Mouse (Mus musculus): ENCODE data around the gene Hypk.

Hypk gene

GRCm38 (mm10) chr2:121452990-121453389 is at the start of gene Hypk:
Hypk (plus strand) TSS chr2:121453290.
- no peak for DNase-seq

DNA sequence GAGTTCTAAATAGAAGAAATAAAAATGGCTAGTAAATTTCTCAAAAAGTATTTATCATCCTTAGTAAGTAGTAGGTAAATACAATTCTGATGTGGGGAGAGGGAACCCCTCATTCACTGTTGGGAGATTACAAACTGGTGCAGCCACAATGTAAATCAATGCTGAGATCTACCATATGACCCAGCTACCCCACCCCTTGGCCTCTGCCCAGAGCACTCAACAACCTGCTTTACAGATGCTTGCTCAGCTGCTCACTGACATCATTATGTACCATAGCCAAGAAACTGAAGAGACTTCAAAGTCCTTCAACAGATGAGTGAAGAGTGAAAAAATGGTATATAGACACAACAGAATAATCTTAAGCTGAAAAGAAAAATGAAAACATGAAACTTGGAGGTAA is 49.8 kb upstream of the Hypk start:
- no peak for DNase-seq

- DNase-seq, result no peak
Observed at GRCm38 (mm10) chr2:121408160-121408559, 44.9 kb upstream of the Hypk start.

DNA sequence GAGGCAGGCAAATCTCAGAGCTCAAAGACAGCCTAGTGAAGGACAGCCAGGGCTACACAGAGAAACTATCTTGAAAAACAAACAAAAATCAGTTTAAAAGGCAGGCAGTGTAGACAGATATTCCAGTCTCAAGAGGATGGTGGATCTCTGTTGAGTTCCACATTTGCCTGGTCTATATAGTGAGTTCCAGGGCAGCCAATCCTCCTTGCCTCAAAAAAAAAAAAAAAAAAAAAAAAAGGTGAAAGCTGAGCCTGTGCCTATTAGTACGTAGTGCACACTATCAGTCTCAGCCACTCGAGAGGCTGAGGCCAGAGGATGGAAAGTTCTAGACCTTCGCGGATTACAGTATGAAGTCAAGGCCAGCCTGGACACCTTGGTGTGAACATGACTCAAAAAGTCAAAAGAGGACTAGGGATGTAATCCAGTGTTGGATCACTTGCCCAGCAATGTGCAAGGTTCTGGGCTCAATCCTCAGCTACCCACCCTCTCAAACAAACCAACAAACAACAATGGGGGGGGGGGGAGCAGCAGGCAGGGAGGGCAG is 40.2 kb upstream of the Hypk start:
- no peak for DNase-seq

- DNase-seq, result peak; percentile 95
Observed at GRCm38 (mm10) chr2:121413387-121414042, 39.6 kb upstream of the Hypk start, which contains the start of the genes Pdia3 and Catsper2. Pdia3 (plus strand) TSS chr2:121413775. Catsper2 (minus strand) TSS chr2:121413792.

GRCm38 (mm10) chr2:121414139-121414685 is 38.9 kb upstream of the Hypk start:
- peak; percentile 51 for DNase-seq

DNA sequence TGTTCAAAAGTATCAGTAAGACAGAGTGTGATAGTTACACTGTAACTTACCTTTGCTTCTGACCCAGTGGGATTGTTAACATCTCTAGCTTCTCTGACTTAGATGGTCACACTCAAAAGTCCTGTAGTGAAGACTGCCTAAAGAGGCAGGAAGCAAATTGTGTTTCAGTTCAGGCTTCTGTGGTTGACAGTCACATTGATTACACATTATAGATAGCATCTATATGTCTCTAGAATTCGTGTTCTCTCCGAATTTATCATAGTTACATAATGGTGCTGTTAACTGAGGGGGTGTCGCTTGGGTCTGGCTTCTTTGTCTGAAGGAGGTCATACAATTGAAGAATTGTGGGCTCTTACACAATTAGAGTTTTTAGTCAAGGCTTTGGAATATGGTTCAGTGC is 38.0 kb upstream of the Hypk start:
- no peak for DNase-seq

DNA sequence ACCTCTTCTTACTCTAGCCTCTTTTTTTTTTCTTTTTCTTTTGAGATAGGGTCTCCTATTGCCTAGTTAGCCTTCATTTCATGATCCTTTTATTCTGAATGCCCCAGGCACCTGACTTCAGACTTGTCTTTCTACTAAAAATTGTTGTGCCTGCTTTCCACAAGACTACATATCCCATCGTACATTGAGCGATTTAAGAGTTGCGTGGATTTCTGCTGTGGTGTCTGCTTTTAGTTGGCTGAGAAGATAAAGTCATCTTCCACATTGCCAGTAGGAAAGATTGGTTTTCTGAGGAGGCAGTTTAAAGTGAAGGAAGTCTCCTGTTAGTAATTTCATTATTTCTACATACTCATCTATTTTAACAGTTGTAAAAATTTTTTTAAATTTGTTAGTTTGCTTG is 37.5 kb upstream of the Hypk start:
- DNase-seq, result no peak

DNA sequence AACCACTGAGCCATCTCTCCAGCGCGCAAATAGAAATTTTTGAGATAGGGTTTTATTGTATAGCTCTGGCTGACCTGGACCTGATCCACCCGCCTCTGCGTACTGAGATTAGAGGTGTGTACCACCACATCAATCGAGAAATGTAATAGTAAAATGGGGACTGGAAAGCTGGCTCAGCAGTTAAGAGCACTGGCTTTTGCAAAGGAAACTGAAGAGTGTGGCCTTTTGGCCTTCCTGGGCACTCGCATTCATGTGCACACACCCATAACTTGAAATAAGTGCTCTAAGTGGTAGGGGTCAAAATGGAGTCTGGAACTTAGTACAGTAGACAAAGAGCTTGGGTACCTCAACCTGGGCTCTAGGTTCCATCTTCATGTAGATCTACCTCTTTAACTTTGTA is 36.7 kb upstream of the Hypk start:
- no peak for DNase-seq

GRCm38 (mm10) chr2:121418476-121418875 is 34.6 kb upstream of the Hypk start:
- no peak for DNase-seq

- DNase-seq, result no peak
Observed at GRCm38 (mm10) chr2:121423166-121423565, 29.9 kb upstream of the Hypk start.

GRCm38 (mm10) chr2:121425890-121426289 is 27.2 kb upstream of the Hypk start:
- DNase-seq, result no peak

DNA sequence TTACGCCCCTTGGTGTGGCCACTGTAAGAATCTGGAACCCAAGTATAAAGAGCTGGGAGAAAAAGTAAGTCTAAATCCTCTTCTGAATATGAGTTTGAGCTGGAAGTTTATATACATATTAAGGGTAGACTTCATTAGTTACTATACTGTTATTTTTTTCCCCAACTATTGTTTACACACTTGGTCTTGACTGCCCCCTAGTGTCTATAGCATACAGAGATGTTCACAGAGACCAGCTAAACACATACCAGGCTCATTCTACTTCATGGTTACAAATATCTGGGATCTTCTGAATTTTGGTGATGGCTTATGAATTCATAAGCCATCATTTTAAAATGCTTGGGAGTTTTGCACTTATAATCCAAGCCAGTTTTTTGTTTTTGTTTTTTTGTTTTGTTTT is 18.2 kb upstream of the Hypk start:
- no peak for DNase-seq

DNA sequence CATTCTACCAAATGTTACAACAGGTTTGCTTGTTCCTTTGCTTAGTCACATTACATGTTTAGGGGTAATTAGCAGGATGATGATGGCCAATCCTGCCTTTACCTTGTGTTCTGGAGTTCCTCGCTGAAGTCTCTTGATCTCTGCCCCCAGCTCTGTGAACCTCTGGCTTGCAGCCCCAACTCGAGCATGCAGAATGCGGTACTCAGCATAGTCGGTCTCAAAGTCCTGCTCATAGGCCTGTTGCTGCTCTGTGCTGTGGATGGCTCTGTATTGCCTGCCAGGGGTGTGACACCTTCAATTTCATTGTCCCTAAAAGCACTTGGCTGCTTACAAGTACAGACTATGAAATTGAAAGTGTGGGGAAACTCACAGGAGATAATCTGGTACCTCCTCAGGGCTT is 13.3 kb upstream of the Hypk start:
- DNase-seq, result no peak

- DNase-seq, result no peak
Observed at GRCm38 (mm10) chr2:121440834-121441605, 12.1 kb upstream of the Hypk start.

- DNase-seq, result no peak
Observed at GRCm38 (mm10) chr2:121441800-121442199, 11.3 kb upstream of the Hypk start.

DNA sequence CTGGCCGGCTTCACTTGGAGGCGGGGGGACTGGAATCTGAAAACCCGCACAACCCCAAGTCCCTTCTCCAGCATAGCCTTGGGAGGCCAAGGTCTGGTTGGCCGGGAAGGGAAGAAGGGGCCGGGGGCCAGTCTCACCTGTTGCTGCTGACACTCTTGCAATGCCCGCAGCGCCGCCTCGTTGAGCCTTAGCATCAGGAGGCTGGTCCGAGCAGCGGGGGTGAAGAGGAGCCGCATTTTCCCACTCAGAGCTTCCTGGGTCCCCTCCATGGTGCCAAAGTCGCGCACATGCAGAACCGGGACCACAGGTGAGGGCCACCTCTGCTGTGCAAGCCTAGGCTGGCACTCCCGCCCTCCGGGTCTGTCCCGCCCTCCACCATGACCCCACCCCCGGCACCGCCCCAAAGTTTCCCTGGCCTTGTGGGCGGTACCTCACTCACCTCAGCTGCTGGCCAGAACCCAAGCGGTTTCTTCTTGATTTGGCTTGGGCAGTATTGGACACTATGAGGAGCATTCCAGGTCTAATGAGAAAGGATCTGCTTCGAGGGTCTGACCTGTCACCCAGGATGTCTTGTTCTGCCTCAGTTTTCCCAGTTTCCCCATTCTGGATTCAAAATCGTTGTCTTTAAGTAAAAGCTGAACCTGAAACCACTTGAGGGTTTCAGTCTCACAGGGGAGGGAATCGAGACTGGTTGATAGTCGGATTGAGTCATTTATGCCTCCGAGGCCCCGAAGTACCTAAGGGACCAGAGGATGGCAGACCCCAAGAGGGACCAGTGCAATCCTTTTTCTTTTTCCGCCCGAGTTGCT is 10.6 kb upstream of the Hypk start:
- DNase-seq, result peak; percentile 62

DNA sequence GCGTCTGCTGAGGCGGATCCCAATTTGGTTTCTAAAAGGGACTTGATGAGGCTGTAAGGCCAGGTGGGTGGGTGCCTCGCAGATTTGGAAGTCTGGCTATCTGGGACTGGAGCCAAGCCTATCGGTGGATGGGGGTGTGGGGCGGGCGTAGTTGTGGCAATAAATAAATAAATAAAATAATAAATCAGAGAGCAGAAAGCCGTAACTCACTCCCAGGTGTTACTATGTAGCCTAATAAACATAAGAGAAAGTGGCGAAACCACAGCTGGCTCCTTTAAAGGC is 10.1 kb upstream of the Hypk start:
- DNase-seq, result peak; percentile 30

GRCm38 (mm10) chr2:121444178-121444577 is 8.9 kb upstream of the Hypk start, which contains the start of gene Ell3:
Ell3 (minus strand) TSS chr2:121444278.
- no peak for DNase-seq

DNA sequence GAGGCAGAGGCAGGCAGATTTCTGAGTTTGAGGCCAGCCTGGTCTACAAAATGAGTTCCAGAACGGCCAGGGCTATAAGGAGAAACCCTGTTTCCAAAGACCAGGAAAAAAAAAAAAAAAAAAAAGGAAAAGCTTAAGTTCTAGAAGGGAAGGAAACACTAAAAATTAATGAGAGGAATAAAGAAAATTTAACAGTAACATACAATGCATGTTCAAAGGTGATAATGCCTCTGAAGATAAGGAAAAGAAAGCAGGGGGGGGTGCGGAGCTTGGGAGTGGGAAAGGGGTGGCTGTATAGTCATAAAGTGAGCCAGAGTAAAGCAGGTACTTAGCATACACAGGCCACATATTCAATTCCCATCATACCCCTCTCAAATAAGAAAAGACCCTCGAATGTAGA is 8.0 kb upstream of the Hypk start:
- DNase-seq, result no peak

GRCm38 (mm10) chr2:121446506-121446905 is 6.6 kb upstream of the Hypk start:
- DNase-seq, result no peak

DNA sequence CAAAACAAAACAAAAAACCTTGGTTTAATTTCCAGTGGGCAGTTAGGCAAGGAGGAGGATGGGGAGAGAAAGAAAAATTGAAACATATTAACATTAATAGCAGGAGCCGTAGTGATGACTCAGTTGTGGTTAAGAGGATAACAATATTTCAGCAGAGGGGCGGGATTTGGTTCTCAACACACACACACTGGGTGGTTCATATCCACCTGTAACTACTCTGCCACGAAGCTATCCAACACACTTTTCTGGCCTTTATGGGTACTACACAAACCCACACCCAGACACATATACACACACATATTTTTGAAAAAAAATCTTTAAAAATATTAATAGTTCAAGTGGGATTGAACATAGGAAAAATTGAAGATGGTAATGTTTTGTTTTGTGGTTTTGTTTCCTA is 6.1 kb upstream of the Hypk start:
- DNase-seq, result no peak

DNA sequence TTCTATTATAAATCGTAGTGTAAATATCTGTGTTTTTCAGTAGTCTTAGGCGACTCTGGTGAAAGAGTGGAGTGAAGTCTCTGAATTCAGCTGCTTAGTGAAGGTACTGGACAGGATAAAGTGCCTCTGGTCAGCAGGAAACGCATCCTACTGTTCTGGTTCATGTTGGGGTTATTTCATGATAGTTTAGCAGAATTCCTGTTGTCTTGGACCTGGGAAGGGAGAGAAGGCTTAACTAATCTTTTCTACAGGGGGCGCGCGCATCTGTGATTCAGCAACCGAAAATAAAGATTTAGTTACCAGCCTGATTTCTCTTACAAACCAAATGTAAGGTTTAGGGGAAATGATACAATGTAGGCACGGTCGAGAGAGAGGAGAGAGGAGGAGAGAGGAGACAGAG is 5.0 kb upstream of the Hypk start:
- DNase-seq, result peak; percentile 30
